In the genomic region with DNA sequence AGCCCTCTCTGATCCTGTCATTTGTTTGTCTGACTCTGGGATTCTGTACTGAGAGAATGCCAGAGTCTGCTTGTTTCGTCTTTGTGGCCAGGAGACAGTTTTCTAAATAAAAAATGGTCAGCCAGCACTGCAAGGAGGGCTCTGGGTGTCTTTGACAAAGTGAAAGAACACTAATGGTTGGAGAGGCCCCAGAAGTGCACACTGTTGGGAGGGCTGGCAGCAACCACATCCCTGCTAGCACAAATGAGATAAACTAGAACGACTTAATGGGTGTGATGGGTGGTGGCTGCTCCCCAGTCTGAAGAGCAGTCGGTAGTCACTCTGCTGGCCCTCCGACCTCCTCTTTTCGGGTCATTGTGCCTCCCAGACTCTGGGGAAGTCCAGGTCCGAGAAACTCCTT, we compare ENCODE assay signal across 8 mouse cellular contexts. TPM values are rescaled to one million over a fixed set of nuclear protein-coding genes. Genes with fewer than 3 reads are reported as not detected.
DNase-seq lines count a peak whose midpoint lies in the region; ATAC-seq lines count a peak whose summit lies in the region.

No protein-coding gene starts in this region.

- no peak for ATAC-seq in hindbrain, embryonic 14.5 days (ENCODE audit: low FRiP score)
- no peak for ATAC-seq in midbrain, embryonic 13.5 days

- peaks cover 70% of the 10 kb centered on the region for H3K4me1 ChIP-seq in heart, embryonic 10.5 days
- peaks cover 64% of the 10 kb centered on the region for H3K4me1 ChIP-seq in hindbrain, embryonic 14.5 days (replicated peaks; ENCODE audit: control insufficient read depth, insufficient read depth, low read length)
- H3K4me1 ChIP-seq in midbrain, embryonic 13.5 days (replicated peaks), result peaks cover 66% of the 10 kb centered on the region

- H3K9me3 ChIP-seq in heart, embryonic 10.5 days, result no peaks in the 10 kb centered on the region
- H3K9me3 ChIP-seq in hindbrain, embryonic 14.5 days (ENCODE audit: control insufficient read depth, low read length), result no peaks in the 10 kb centered on the region
- H3K9me3 ChIP-seq in midbrain, embryonic 13.5 days, result no peaks in the 10 kb centered on the region

- H3K27me3 ChIP-seq in heart, embryonic 10.5 days (ENCODE audit: insufficient read depth, poor library complexity, severe bottlenecking), result peaks cover 7% of the 10 kb centered on the region; the same call in 1 of the 2 replicates
- H3K27me3 ChIP-seq in hindbrain, embryonic 14.5 days (ENCODE audit: control insufficient read depth, insufficient read depth, low read length), result no peaks in the 10 kb centered on the region
- no peaks in the 10 kb centered on the region for H3K27me3 ChIP-seq in midbrain, embryonic 13.5 days

- DNase-seq in heart, embryonic 10.5 days (ENCODE audit: low spot score), result no peak
- DNase-seq in heart, adult 9 months (ENCODE audit: low spot score in 2 of 2), result no peak
- peak; percentile 45 for DNase-seq in c-Kit-positive CD71-positive TER-119-positive erythroid progenitor cells, embryonic 14.5 days (ENCODE audit: low spot score)
- DNase-seq in hindbrain, embryonic 14.5 days (ENCODE audit: low spot score), result no peak
- DNase-seq in frontal cortex, adult 2 months (ENCODE audit: extremely low spot score in 1 of 2, low spot score in 1 of 2), result no peak
- DNase-seq in layer of hippocampus, postnatal 25 days (ENCODE audit: extremely low spot score in 1 of 2, low spot score in 1 of 2), result no peak
- no peak for DNase-seq in cerebellum, adult 11 months

- peak overlapping the region; percentile 11; the same call in 1 of the 2 replicates for H3K27ac ChIP-seq in heart, embryonic 10.5 days
- H3K27ac ChIP-seq in hindbrain, embryonic 14.5 days, result peak overlapping the region; percentile 100
- peak overlapping the region; percentile 99 for H3K27ac ChIP-seq in midbrain, embryonic 13.5 days

- peak overlapping the region; percentile 100 for H3K9ac ChIP-seq in hindbrain, embryonic 14.5 days
- H3K9ac ChIP-seq in midbrain, embryonic 13.5 days (replicated peaks), result peak overlapping the region; percentile 89

- H3K4me3 ChIP-seq in heart, embryonic 10.5 days, result peak overlapping the region; percentile 91
- H3K4me3 ChIP-seq in hindbrain, embryonic 14.5 days (replicated peaks; ENCODE audit: low read length), result peak overlapping the region; percentile 81
- peak overlapping the region; percentile 82 for H3K4me3 ChIP-seq in midbrain, embryonic 13.5 days (replicated peaks)

- WGBS in heart, embryonic 10.5 days, result 21% methylated on average over 6 of the region's 6 CpGs
- 17% methylated on average over 6 of the region's 6 CpGs for WGBS in hindbrain, embryonic 14.5 days
- 17% methylated on average over 6 of the region's 6 CpGs for WGBS in midbrain, embryonic 13.5 days

- peak overlapping the region; percentile 90 for H3K4me2 ChIP-seq in hindbrain, embryonic 14.5 days (replicated peaks)
- H3K4me2 ChIP-seq in midbrain, embryonic 13.5 days (replicated peaks), result peak overlapping the region; percentile 70

- H3K36me3 ChIP-seq in heart, embryonic 10.5 days, result peaks cover 44% of the 10 kb centered on the region
- H3K36me3 ChIP-seq in hindbrain, embryonic 14.5 days (replicated peaks; ENCODE audit: control insufficient read depth, insufficient read depth), result peaks cover 32% of the 10 kb centered on the region
- peaks cover 34% of the 10 kb centered on the region for H3K36me3 ChIP-seq in midbrain, embryonic 13.5 days

RNA-seq across cellular contexts. Expression of a gene that starts 1.7 kb away (rescaled TPM):
- polyA plus RNA-seq in heart, embryonic 10.5 days (2016; fragmentation: Nextera tagmentation; extraction: Ambion mirVana), result 3.1 and 5.1 TPM in 2 replicates
- polyA plus RNA-seq in hindbrain, embryonic 14.5 days (2014; fragmentation: Nextera tagmentation; extraction: Ambion mirVana), result 15.4 and 16.3 TPM in 2 replicates
- polyA plus RNA-seq in midbrain, embryonic 13.5 days (2015; fragmentation: Nextera tagmentation; extraction: Ambion mirVana), result 16.7 and 17.5 TPM in 2 replicates
- polyA plus RNA-seq in frontal cortex, adult 2 months (2012; rRNA removed), result 31.1 and 32.0 TPM in 2 replicates
- total RNA-seq in layer of hippocampus, postnatal 25 days (2021), result 10 to 100 TPM; 48.9 to 51.4 TPM

RNA-seq across cellular contexts. Expression of a gene that starts 36.3 kb away (rescaled TPM):
- 26.8 and 35.5 TPM in 2 replicates for polyA plus RNA-seq in heart, embryonic 10.5 days (2016; fragmentation: Nextera tagmentation; extraction: Ambion mirVana)
- polyA plus RNA-seq in hindbrain, embryonic 14.5 days (2014; fragmentation: Nextera tagmentation; extraction: Ambion mirVana), result 21.8 and 25.8 TPM in 2 replicates
- 42.2 and 45.3 TPM in 2 replicates for polyA plus RNA-seq in midbrain, embryonic 13.5 days (2015; fragmentation: Nextera tagmentation; extraction: Ambion mirVana)
- polyA plus RNA-seq in frontal cortex, adult 2 months (2012; rRNA removed), result 20.1 and 21.8 TPM in 2 replicates
- 10 to 100 TPM; 33.8 to 35.3 TPM for total RNA-seq in layer of hippocampus, postnatal 25 days (2021)

Comparison
In these comparisons a context has a peak if more than half of its experiments do, and no peak if none do; other contexts are left out.
1. H3K27ac ChIP-seq: peak in every context shown above with its lines; median percentile 100 in hindbrain, embryonic 14.5 days; 99 in midbrain, embryonic 13.5 days; 11 in heart, embryonic 10.5 days.